Mouse (Mus musculus): Measurements from ENCODE around the gene Gm49383. TPM values are rescaled to one million over a fixed set of nuclear protein-coding genes. Genes with fewer than 3 reads are reported as not detected.

The Gm49383 gene
- polyA plus RNA-seq, 1 experiment, result 2.6 TPM

GRCm38 (mm10) chr12:69213186-69213777 is 16.4 kb upstream of the Gm49383 start:
- no peaks in the 10 kb centered on the region for H3K79me2 ChIP-seq (ENCODE audit: control insufficient read depth, insufficient read depth)
- no peaks in the 10 kb centered on the region for H3K27me3 ChIP-seq (ENCODE audit: control insufficient read depth, insufficient read depth, insufficient read length)
- no peak overlapping the region for H3K4me2 ChIP-seq (ENCODE audit: low read depth)
- H3ac ChIP-seq (ENCODE audit: control insufficient read depth, insufficient read length), result no peak overlapping the region
- TF ChIP-seq MAX (IDR thresholded peaks at IDR 0.05; ENCODE audit: low read depth) (no peak), MYOD1 (IDR thresholded peaks at IDR 0.05; ENCODE audit: control insufficient read depth in 1 of 3, insufficient read length in 2 of 3, low read depth in 2 of 3) (no peak), CEBPB (IDR thresholded peaks at IDR 0.05; ENCODE audit: insufficient read depth, poor library complexity, severe bottlenecking) (no peak), SRF (IDR thresholded peaks at IDR 0.05; ENCODE audit: control insufficient read depth, insufficient read length, low read depth) (no peak), USF1 (IDR thresholded peaks at IDR 0.05; ENCODE audit: low read depth) (no peak), REST (IDR thresholded peaks at IDR 0.05; ENCODE audit: insufficient read depth, insufficient read length) (no peak)
- no peak overlapping the region for H3K4me3 ChIP-seq
- peaks cover 3% of the 10 kb centered on the region for H3K36me3 ChIP-seq (ENCODE audit: control insufficient read depth, insufficient read depth)

- Histone ChIP-seq H3ac (ENCODE audit: control insufficient read depth, insufficient read length) (no peak overlapping the region), H3K36me3 (ENCODE audit: control insufficient read depth, insufficient read depth) (no peaks in the 10 kb centered on the region), H3K4me2 (ENCODE audit: low read depth) (no peak overlapping the region), H3K79me2 (ENCODE audit: control insufficient read depth, insufficient read depth) (no peaks in the 10 kb centered on the region), H3K27me3 (ENCODE audit: control insufficient read depth, insufficient read depth, insufficient read length) (no peaks in the 10 kb centered on the region), H3K4me3 (no peak overlapping the region)
- TF ChIP-seq CEBPB (IDR thresholded peaks at IDR 0.05; ENCODE audit: insufficient read depth, poor library complexity, severe bottlenecking) (no peak), POLR2AphosphoS2 (IDR thresholded peaks at IDR 0.05; ENCODE audit: insufficient read length, low read depth) (no peak), MAX (IDR thresholded peaks at IDR 0.05; ENCODE audit: low read depth) (no peak), TCF3 (IDR thresholded peaks at IDR 0.05; ENCODE audit: insufficient read length, low read depth) (no peak), E2F4 (IDR thresholded peaks at IDR 0.05; ENCODE audit: insufficient read depth) (no peak), REST (IDR thresholded peaks at IDR 0.05; ENCODE audit: insufficient read depth, insufficient read length) (no peak), POLR2A (IDR thresholded peaks at IDR 0.05; ENCODE audit: insufficient read length, low read depth) (no peak), TCF12 (IDR thresholded peaks at IDR 0.05; ENCODE audit: insufficient read depth, poor library complexity, severe bottlenecking) (no peak), MYOG (IDR thresholded peaks at IDR 0.05; ENCODE audit: control insufficient read depth in 1 of 3, insufficient read depth in 1 of 3, insufficient read length in 2 of 3, low read depth in 2 of 3) (no peak), USF1 (IDR thresholded peaks at IDR 0.05; ENCODE audit: low read depth) (no peak), MYOD1 (IDR thresholded peaks at IDR 0.05; ENCODE audit: control insufficient read depth in 1 of 3, insufficient read length in 2 of 3, low read depth in 2 of 3) (no peak), SRF (IDR thresholded peaks at IDR 0.05; ENCODE audit: control insufficient read depth, insufficient read length, low read depth) (no peak)
Observed at GRCm38 (mm10) chr12:69211057-69211456, 14.2 kb upstream of the Gm49383 start.

- H3K4me3 ChIP-seq, result no peak overlapping the region
- H3K4me2 ChIP-seq (ENCODE audit: low read depth), result no peak overlapping the region
- H3K36me3 ChIP-seq (ENCODE audit: control insufficient read depth, insufficient read depth), result no peaks in the 10 kb centered on the region
- no peaks in the 10 kb centered on the region for H3K27me3 ChIP-seq (ENCODE audit: control insufficient read depth, insufficient read depth, insufficient read length)
- TF ChIP-seq USF1 (IDR thresholded peaks at IDR 0.05; ENCODE audit: low read depth) (no peak), SRF (IDR thresholded peaks at IDR 0.05; ENCODE audit: control insufficient read depth, insufficient read length, low read depth) (no peak), MYOG (IDR thresholded peaks at IDR 0.05; ENCODE audit: control insufficient read depth in 1 of 3, insufficient read depth in 1 of 3, insufficient read length in 2 of 3, low read depth in 2 of 3) (no peak), MYOD1 (IDR thresholded peaks at IDR 0.05; ENCODE audit: control insufficient read depth in 1 of 3, insufficient read length in 2 of 3, low read depth in 2 of 3) (no peak), TCF12 (IDR thresholded peaks at IDR 0.05; ENCODE audit: insufficient read depth, poor library complexity, severe bottlenecking) (no peak), REST (IDR thresholded peaks at IDR 0.05; ENCODE audit: insufficient read depth, insufficient read length) (no peak), POLR2AphosphoS2 (IDR thresholded peaks at IDR 0.05; ENCODE audit: insufficient read length, low read depth) (no peak), MAX (IDR thresholded peaks at IDR 0.05; ENCODE audit: low read depth) (no peak), POLR2A (IDR thresholded peaks at IDR 0.05; ENCODE audit: insufficient read length, low read depth) (no peak), TCF3 (IDR thresholded peaks at IDR 0.05; ENCODE audit: insufficient read length, low read depth) (no peak), CEBPB (IDR thresholded peaks at IDR 0.05; ENCODE audit: insufficient read depth, poor library complexity, severe bottlenecking) (no peak), E2F4 (IDR thresholded peaks at IDR 0.05; ENCODE audit: insufficient read depth) (no peak)
- H3K79me2 ChIP-seq (ENCODE audit: control insufficient read depth, insufficient read depth), result no peaks in the 10 kb centered on the region
- H3ac ChIP-seq (ENCODE audit: control insufficient read depth, insufficient read length), result no peak overlapping the region
Observed at GRCm38 (mm10) chr12:69210056-69210979, 13.4 kb upstream of the Gm49383 start.

- H3K79me2 ChIP-seq (ENCODE audit: control insufficient read depth, insufficient read depth), result no peaks in the 10 kb centered on the region
- H3K4me2 ChIP-seq (ENCODE audit: low read depth), result no peak overlapping the region
- H3K27me3 ChIP-seq (ENCODE audit: control insufficient read depth, insufficient read depth, insufficient read length), result no peaks in the 10 kb centered on the region
- no peak overlapping the region for H3K4me3 ChIP-seq
- H3ac ChIP-seq (ENCODE audit: control insufficient read depth, insufficient read length), result no peak overlapping the region
- TF ChIP-seq TCF3 (IDR thresholded peaks at IDR 0.05; ENCODE audit: insufficient read length, low read depth), result no peak
- no peak for TF ChIP-seq MYOG (IDR thresholded peaks at IDR 0.05; ENCODE audit: control insufficient read depth in 1 of 3, insufficient read depth in 1 of 3, insufficient read length in 2 of 3, low read depth in 2 of 3)
- H3K36me3 ChIP-seq (ENCODE audit: control insufficient read depth, insufficient read depth), result no peaks in the 10 kb centered on the region
Observed at GRCm38 (mm10) chr12:69208520-69208919, 11.6 kb upstream of the Gm49383 start.
